Mouse (Mus musculus): ENCODE measurements around the gene Arid1a. TPM values are rescaled to one million over a fixed set of nuclear protein-coding genes. Genes with fewer than 3 reads are reported as not detected.

Gene Arid1a
- total and polyA plus RNA-seq, 3 experiments = 22.2 to 224 (median 205) TPM

- Histone ChIP-seq H3K4me3 (ENCODE audit: low read depth, low read length) (peak overlapping the region; percentile 22; the same call in 1 of the 2 replicates), H3K36me3 (replicated peaks) (peaks cover 32% of the 10 kb centered on the region), H3K4me1 (ENCODE audit: insufficient read depth, low read depth, low read length) (peaks cover 78% of the 10 kb centered on the region), H3K27me3 (ENCODE audit: insufficient read depth, low read length) (no peaks in the 10 kb centered on the region), H3K9me3 (replicated peaks) (no peaks in the 10 kb centered on the region)
- ATAC-seq (ENCODE audit: extremely low read depth, insufficient number of reproducible peaks, low FRiP score, poor library complexity, severe bottlenecking) = no peak
- no peak for DNase-seq (ENCODE audit: low spot score)
- no peak for TF ChIP-seq TAL1 (conservative IDR thresholded peaks at IDR 0.05; ENCODE audit: low read depth, low read length)
- TF ChIP-seq GATA1 (IDR thresholded peaks at IDR 0.05; ENCODE audit: borderline replicate concordance, low read length) = no peak
- TF ChIP-seq GATA2 (IDR thresholded peaks at IDR 0.05; ENCODE audit: borderline replicate concordance, low read depth, low read length) = no peak
- TF ChIP-seq POLR2AphosphoS5 (IDR thresholded peaks at IDR 0.05; ENCODE audit: insufficient replicate concordance, low read depth, low read length) = no peak
- no peak for TF ChIP-seq CTCF (IDR thresholded peaks at IDR 0.05; ENCODE audit: low read depth, low read length)
These were observed 82.3 kb downstream of the Arid1a start for GRCm38 (mm10) chr4:133674331-133674695.

DNA sequence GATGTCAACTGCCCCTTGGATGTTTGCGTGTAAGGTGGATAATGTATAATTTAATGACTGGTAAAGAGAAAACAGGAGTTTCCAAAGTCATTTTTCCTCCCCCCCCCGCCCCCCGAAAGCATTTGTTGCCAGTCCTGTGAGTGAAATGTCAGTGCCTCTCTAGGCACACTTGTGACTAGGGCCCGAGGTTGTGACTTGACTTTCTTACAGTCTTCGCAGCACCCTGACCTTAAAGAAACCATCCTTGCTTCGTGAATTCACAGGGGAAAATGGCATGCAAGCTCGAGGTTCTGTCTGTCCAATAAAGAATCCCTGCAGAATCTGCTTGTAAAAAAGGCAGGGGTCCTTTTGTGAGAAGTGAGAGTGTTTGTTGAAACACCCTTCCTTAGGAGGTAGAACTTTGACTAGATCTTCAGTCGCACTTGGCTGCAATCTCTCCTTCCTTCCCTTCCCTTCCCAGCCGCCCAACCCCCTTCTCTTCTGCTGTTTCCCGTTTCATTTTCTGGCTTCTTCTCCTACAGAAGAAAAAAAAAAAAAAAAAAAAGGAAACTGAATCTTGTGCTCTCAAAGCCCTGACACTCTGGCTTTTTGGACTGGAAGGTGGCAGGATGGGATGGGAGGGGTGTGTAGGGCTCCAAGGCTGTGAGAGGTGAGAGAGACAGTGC is 82.8 kb downstream of the Arid1a start:
- H3K4me1 ChIP-seq (ENCODE audit: insufficient read depth, low read depth, low read length) = peaks cover 77% of the 10 kb centered on the region
- no peak for ATAC-seq (ENCODE audit: extremely low read depth, insufficient number of reproducible peaks, low FRiP score, poor library complexity, severe bottlenecking)
- no peaks in the 10 kb centered on the region for H3K27me3 ChIP-seq (ENCODE audit: insufficient read depth, low read length)
- no peak for DNase-seq (ENCODE audit: low spot score)
- no peaks in the 10 kb centered on the region for H3K9me3 ChIP-seq (replicated peaks)
- H3K36me3 ChIP-seq (replicated peaks) = peaks cover 35% of the 10 kb centered on the region
- TF ChIP-seq CTCF (IDR thresholded peaks at IDR 0.05; ENCODE audit: low read depth, low read length) (no peak), GATA1 (IDR thresholded peaks at IDR 0.05; ENCODE audit: borderline replicate concordance, low read length) (no peak), TAL1 (conservative IDR thresholded peaks at IDR 0.05; ENCODE audit: low read depth, low read length) (no peak), POLR2AphosphoS5 (IDR thresholded peaks at IDR 0.05; ENCODE audit: insufficient replicate concordance, low read depth, low read length) (no peak), GATA2 (IDR thresholded peaks at IDR 0.05; ENCODE audit: borderline replicate concordance, low read depth, low read length) (no peak)
- peak overlapping the region; percentile 22; the same call in 1 of the 2 replicates for H3K4me3 ChIP-seq (ENCODE audit: low read depth, low read length)

- peak overlapping the region; percentile 76 for H3K4me3 ChIP-seq (ENCODE audit: low read depth, low read length)
- no peaks in the 10 kb centered on the region for H3K9me3 ChIP-seq (replicated peaks)
- peaks cover 35% of the 10 kb centered on the region for H3K36me3 ChIP-seq (replicated peaks)
- ATAC-seq (ENCODE audit: extremely low read depth, insufficient number of reproducible peaks, low FRiP score, poor library complexity, severe bottlenecking) (peak; percentile 71), DNase-seq (ENCODE audit: low spot score) (peak; percentile 73)
- peaks cover 78% of the 10 kb centered on the region for H3K4me1 ChIP-seq (ENCODE audit: insufficient read depth, low read depth, low read length)
- TF ChIP-seq TAL1 (conservative IDR thresholded peaks at IDR 0.05; ENCODE audit: low read depth, low read length) (peak; percentile 51; the same call in 1 of the 2 replicates), POLR2AphosphoS5 (IDR thresholded peaks at IDR 0.05; ENCODE audit: insufficient replicate concordance, low read depth, low read length) (no peak), GATA1 (IDR thresholded peaks at IDR 0.05; ENCODE audit: borderline replicate concordance, low read length) (no peak)
- no peaks in the 10 kb centered on the region for H3K27me3 ChIP-seq (ENCODE audit: insufficient read depth, low read length)
These were observed 83.5 kb downstream of the Arid1a start for GRCm38 (mm10) chr4:133672845-133673647.

DNA sequence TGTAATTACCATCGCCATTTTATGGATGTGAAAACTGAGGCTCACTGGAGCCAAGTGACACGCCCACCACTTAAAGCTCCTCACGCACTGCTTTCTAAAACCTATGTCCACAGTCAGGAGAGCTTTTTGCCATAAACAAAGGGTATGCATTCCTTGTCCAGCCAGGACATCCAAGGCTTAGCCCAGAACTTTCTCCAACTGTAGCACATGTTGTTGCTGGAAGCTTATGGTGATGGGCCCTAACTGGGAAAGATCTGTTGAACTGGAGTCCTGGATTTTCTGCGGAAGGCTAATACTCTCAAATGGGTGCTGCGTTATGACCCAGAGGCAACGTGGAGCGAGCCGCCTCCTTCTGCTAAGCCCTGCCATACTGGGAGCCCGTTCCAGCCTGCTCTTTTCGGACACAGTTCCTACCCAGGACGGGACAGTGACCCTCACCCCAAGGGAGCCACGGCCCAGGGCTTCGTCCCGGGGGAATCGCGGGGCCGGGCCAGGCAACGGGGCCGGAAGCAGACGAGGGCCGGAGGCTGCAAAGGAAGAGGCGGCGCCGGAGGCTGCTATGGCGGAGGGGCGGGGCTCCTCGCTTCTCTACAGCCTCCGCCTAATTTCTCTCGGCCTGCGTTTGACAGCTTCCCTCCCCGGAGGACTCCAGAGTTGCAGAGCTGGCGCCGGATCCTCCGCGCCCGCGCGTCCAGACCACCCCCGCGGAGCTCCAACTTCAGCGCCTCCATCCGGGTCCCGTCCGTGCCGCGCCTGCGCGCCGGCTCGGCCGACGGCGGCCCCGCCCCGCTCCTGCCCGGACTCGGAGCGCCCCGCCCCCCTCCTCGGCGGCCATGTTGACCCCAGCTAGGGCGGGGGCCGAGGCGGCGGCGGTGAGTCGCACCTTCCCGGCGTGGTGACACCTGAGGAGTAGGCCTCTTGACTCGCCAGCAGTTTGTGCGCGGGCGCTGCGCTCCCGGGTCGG is 84.4 kb downstream of the Arid1a start, which contains the start of gene Pigv:
Pigv (minus strand) TSS at position 767 of the 964 bp plus-strand sequence.
- Histone ChIP-seq H3K36me3 (replicated peaks) (peaks cover 38% of the 10 kb centered on the region), H3K27me3 (ENCODE audit: insufficient read depth, low read length) (no peaks in the 10 kb centered on the region), H3K4me3 (ENCODE audit: low read depth, low read length) (peak within 1 kb of the TSS; percentile 76), H3K4me1 (ENCODE audit: insufficient read depth, low read depth, low read length) (peaks cover 72% of the 10 kb centered on the region), H3K9me3 (replicated peaks) (no peaks in the 10 kb centered on the region)
- DNase-seq (ENCODE audit: low spot score) (peak; percentile 77), ATAC-seq (ENCODE audit: extremely low read depth, insufficient number of reproducible peaks, low FRiP score, poor library complexity, severe bottlenecking) (peak; percentile 12; the same call in 1 of the 2 replicates)
- TF ChIP-seq TAL1 (conservative IDR thresholded peaks at IDR 0.05; ENCODE audit: low read depth, low read length) (no peak), CTCF (IDR thresholded peaks at IDR 0.05; ENCODE audit: low read depth, low read length) (no peak), POLR2AphosphoS5 (IDR thresholded peaks at IDR 0.05; ENCODE audit: insufficient replicate concordance, low read depth, low read length) (no peak), GATA1 (IDR thresholded peaks at IDR 0.05; ENCODE audit: borderline replicate concordance, low read length) (no peak), GATA2 (IDR thresholded peaks at IDR 0.05; ENCODE audit: borderline replicate concordance, low read depth, low read length) (no peak)

DNA sequence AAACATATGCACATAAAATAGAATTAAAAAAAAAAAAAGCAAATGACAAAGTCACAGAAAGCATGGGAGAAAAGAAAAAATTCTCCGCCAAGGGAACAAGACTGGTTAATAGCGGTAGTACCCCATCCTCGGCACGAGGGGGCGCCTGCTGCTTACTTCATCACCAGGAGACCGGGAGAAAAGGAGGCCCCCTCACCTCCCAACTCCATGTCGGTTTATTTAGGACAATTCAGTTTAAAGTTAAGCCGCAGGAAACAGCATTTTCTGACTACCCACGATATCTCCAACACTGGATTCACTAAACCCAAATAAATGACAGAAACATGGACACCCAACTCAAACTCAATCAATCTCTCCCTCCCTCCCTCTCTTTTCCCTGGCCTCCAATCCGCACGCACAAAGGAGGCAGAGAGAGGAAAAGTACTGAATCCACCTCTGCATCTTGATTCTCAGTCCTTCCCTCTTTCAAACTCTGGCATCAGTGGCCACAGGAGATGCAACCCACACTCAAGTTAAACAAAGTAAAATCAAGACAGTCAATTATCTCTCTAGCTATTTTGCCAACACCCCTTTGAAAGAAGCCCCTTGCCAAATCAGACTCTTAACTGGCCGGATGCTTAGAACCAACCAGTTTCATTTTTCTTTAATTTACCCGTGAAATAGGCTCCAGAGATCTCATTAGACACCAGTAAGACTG is 85.2 kb downstream of the Arid1a start:
- no peak for ATAC-seq (ENCODE audit: extremely low read depth, insufficient number of reproducible peaks, low FRiP score, poor library complexity, severe bottlenecking)
- peak; percentile 51 for DNase-seq (ENCODE audit: low spot score)
- no peak for TF ChIP-seq GATA2 (IDR thresholded peaks at IDR 0.05; ENCODE audit: borderline replicate concordance, low read depth, low read length)
- peak; percentile 49; the same call in 1 of the 2 replicates for TF ChIP-seq CTCF (IDR thresholded peaks at IDR 0.05; ENCODE audit: low read depth, low read length)
- no peak for TF ChIP-seq GATA1 (IDR thresholded peaks at IDR 0.05; ENCODE audit: borderline replicate concordance, low read length)
- Histone ChIP-seq H3K4me1 (ENCODE audit: insufficient read depth, low read depth, low read length) (peaks cover 70% of the 10 kb centered on the region), H3K27me3 (ENCODE audit: insufficient read depth, low read length) (no peaks in the 10 kb centered on the region), H3K9me3 (replicated peaks) (no peaks in the 10 kb centered on the region), H3K36me3 (replicated peaks) (peaks cover 40% of the 10 kb centered on the region), H3K4me3 (ENCODE audit: low read depth, low read length) (peak overlapping the region; percentile 76)
